19 mouse cellular contexts compared by ENCODE assay signal in genomic region chr1:191466261-191466660, GRCm38 (mm10).
"Had no signal": no experiment of that assay in that cellular context is flagged by ENCODE, and none has a peak within 500 bp of the region (broad histone marks: within the 10 kb centered on the region; RNA-seq: fewer than 3 reads in every experiment).

No protein-coding gene starts in this region.

- H3K27me3 ChIP-seq: intestine, embryonic 15.5 days; limb, embryonic 12.5 days; limb, embryonic 15.5 days; liver, embryonic 15.5 days; midbrain, embryonic 12.5 days; midbrain, embryonic 15.5 days; neural tube, embryonic 12.5 days; neural tube, embryonic 15.5 days; stomach, embryonic 15.5 days had no signal

- H3K36me3 ChIP-seq: intestine, embryonic 15.5 days; limb, embryonic 12.5 days; limb, embryonic 15.5 days; liver, embryonic 12.5 days; liver, embryonic 15.5 days; midbrain, embryonic 12.5 days; midbrain, embryonic 15.5 days; neural tube, embryonic 12.5 days; neural tube, embryonic 15.5 days; stomach, embryonic 15.5 days had no signal

- H3K9ac ChIP-seq: intestine, embryonic 15.5 days; limb, embryonic 12.5 days; limb, embryonic 15.5 days; liver, embryonic 12.5 days; liver, embryonic 15.5 days; midbrain, embryonic 12.5 days; midbrain, embryonic 15.5 days; neural tube, embryonic 12.5 days; neural tube, embryonic 15.5 days; stomach, embryonic 15.5 days had no signal

- H3K4me3 ChIP-seq: intestine, embryonic 15.5 days; limb, embryonic 12.5 days; limb, embryonic 15.5 days; liver, embryonic 12.5 days; liver, embryonic 15.5 days; midbrain, embryonic 12.5 days; midbrain, embryonic 15.5 days; neural tube, embryonic 12.5 days; neural tube, embryonic 15.5 days; stomach, embryonic 15.5 days had no signal

- H3K9me3 ChIP-seq: intestine, embryonic 15.5 days; limb, embryonic 12.5 days; limb, embryonic 15.5 days; liver, embryonic 12.5 days; liver, embryonic 15.5 days; midbrain, embryonic 12.5 days; midbrain, embryonic 15.5 days; neural tube, embryonic 12.5 days; neural tube, embryonic 15.5 days; stomach, embryonic 15.5 days had no signal

- H3K27ac ChIP-seq: intestine, embryonic 15.5 days; limb, embryonic 12.5 days; limb, embryonic 15.5 days; liver, embryonic 12.5 days; liver, embryonic 15.5 days; macrophage; midbrain, embryonic 12.5 days; midbrain, embryonic 15.5 days; neural tube, embryonic 12.5 days; neural tube, embryonic 15.5 days; stomach, embryonic 15.5 days had no signal

- DNase-seq: kidney, adult 11 months; kidney, adult 8-10 months; kidney, postnatal 14 days; left cerebral cortex, postnatal 4 days; lung, adult 2 months; right cerebral cortex, adult 18-20 months; right cerebral cortex, postnatal 14 days; right cerebral cortex, postnatal 4 days had no signal

- H3K4me2 ChIP-seq: intestine, embryonic 15.5 days; limb, embryonic 12.5 days; limb, embryonic 15.5 days; liver, embryonic 12.5 days; liver, embryonic 15.5 days; midbrain, embryonic 12.5 days; midbrain, embryonic 15.5 days; neural tube, embryonic 12.5 days; neural tube, embryonic 15.5 days; stomach, embryonic 15.5 days had no signal
